Mouse (Mus musculus) MEL (cell line): ENCODE results near the gene Ubb. TPM values are rescaled to one million over a fixed set of nuclear protein-coding genes. Genes with fewer than 3 reads are reported as not detected.

ENCODE experiments used
- DNase-seq: peaks from one replicate; pipeline ENCODE4 v3.0.0; 2011; ENCODE audit warnings: low read depth, low spot score
- H3K27ac ChIP-seq: 2 replicates; pipeline ENCODE4 v1.5.1; 2012; ENCODE audit warnings: low read depth, mild to moderate bottlenecking, control low read depth, low read length, moderate library complexity; ENCODE audit not compliant: control insufficient read depth
- H3K27me3 ChIP-seq, 2 experiments: fragments of 150-350 bp in 1 of 2; sonication (generic) in 1 of 2; 2 replicates each; pipeline ENCODE4 v1.6.1; 2012; ENCODE audit warnings: low read length in 2 of 2, mild to moderate bottlenecking in 2 of 2, improper control_type of control experiment in 1 of 2, moderate library complexity in 1 of 2; ENCODE audit not compliant: insufficient read depth in 2 of 2, control insufficient read depth in 1 of 2
- H3K36me3 ChIP-seq, 2 experiments: 2 replicates each; pipeline ENCODE4 v1.6.1; 2012 to 2014; ENCODE audit warnings: low read length in 2 of 2, improper control_type of control experiment in 1 of 2, inconsistent platforms in 1 of 2, mild to moderate bottlenecking in 1 of 2; ENCODE audit not compliant: insufficient read depth in 2 of 2, control insufficient read depth in 1 of 2
- H3K4me1 ChIP-seq, 2 experiments: fragments of 150-350 bp in 1 of 2; sonication (generic) in 1 of 2; 2 replicates each; pipeline ENCODE4 v1.6.1; 2012; ENCODE audit warnings: low read length in 2 of 2, improper control_type of control experiment in 1 of 2, mild to moderate bottlenecking in 1 of 2; ENCODE audit not compliant: insufficient read depth in 2 of 2, control insufficient read depth in 1 of 2
- H3K4me3 ChIP-seq, 2 experiments: fragments of 150-350 bp in 1 of 2; sonication (generic) in 1 of 2; 2 replicates each; pipeline ENCODE4 v1.5.1; 2012; ENCODE audit warnings: low read depth in 2 of 2, low read length in 2 of 2, mild to moderate bottlenecking in 2 of 2, moderate library complexity in 2 of 2, control low read depth in 1 of 2, improper control_type of control experiment in 1 of 2; ENCODE audit not compliant: control insufficient read depth in 1 of 2, insufficient read depth in 1 of 2
- H3K79me2 ChIP-seq: 2 replicates; pipeline ENCODE4 v1.6.1; 2012; ENCODE audit warnings: mild to moderate bottlenecking, low read length, moderate library complexity; ENCODE audit not compliant: control insufficient read depth, poor library complexity, insufficient read depth
- H3K9ac ChIP-seq: 2 replicates; pipeline ENCODE4 v1.6.1; 2012; ENCODE audit warnings: low read depth, mild to moderate bottlenecking, control low read depth, low read length, moderate library complexity; ENCODE audit not compliant: control insufficient read depth, poor library complexity, severe bottlenecking
- H3K9me3 ChIP-seq: fragments of 150-350 bp; sonication (generic); replicated peaks from 2 replicates; pipeline ENCODE4 v1.6.1; 2012; ENCODE audit warnings: mild to moderate bottlenecking, low read length, improper control_type of control experiment, moderate library complexity; ENCODE audit not compliant: insufficient read depth
- BHLHE40 ChIP-seq: IDR thresholded peaks from 2 replicates; pipeline ENCODE4 v1.6.1; 2012; ENCODE audit warnings: low read depth, mild to moderate bottlenecking, inconsistent platforms, low read length, improper control_type of control experiment, borderline replicate concordance
- CHD1 ChIP-seq: IDR thresholded peaks from 2 replicates; pipeline ENCODE4 v1.6.1; 2012; ENCODE audit warnings: low read depth, mild to moderate bottlenecking, inconsistent platforms, low read length, improper control_type of control experiment
- CHD2 ChIP-seq: IDR thresholded peaks from 2 replicates; pipeline ENCODE4 v1.6.1; 2011; ENCODE audit warnings: low read length, improper control_type of control experiment
- CTCF ChIP-seq, 3 experiments: IDR thresholded peaks in 2 of 3; conservative IDR thresholded peaks in 1 of 3; 2 replicates each; pipeline ENCODE4 v1.5.1; 2011 to 2012; ENCODE audit warnings: low read length in 3 of 3, low read depth in 2 of 3, mild to moderate bottlenecking in 2 of 3, improper control_type of control experiment in 1 of 3, inconsistent platforms in 1 of 3, mixed read lengths in 1 of 3, moderate library complexity in 1 of 3; ENCODE audit not compliant: control insufficient read depth in 1 of 3, insufficient read depth in 1 of 3, poor library complexity in 1 of 3, severe bottlenecking in 1 of 3
- E2F4 ChIP-seq: IDR thresholded peaks from 2 replicates; pipeline ENCODE4 v1.6.1; 2011; ENCODE audit warnings: low read depth, low read length, improper control_type of control experiment, borderline replicate concordance
- ELF1 ChIP-seq: IDR thresholded peaks from 2 replicates; pipeline ENCODE4 v1.6.1; 2014; ENCODE audit warnings: low read depth, mild to moderate bottlenecking, inconsistent platforms, low read length, improper control_type of control experiment, moderate library complexity
- EP300 ChIP-seq, 2 experiments: IDR thresholded peaks; 2 replicates each; pipeline ENCODE4 v1.6.1; 2011; ENCODE audit warnings: improper control_type of control experiment in 2 of 2, low read length in 2 of 2, low read depth in 1 of 2, mild to moderate bottlenecking in 1 of 2
- ETS1 ChIP-seq: IDR thresholded peaks from 2 replicates; pipeline ENCODE4 v1.6.1; 2012; ENCODE audit warnings: low read depth, mild to moderate bottlenecking, inconsistent platforms, low read length, improper control_type of control experiment, moderate library complexity
- GABPA ChIP-seq: IDR thresholded peaks from 2 replicates; pipeline ENCODE4 v1.6.1; 2012; ENCODE audit warnings: low read depth, mild to moderate bottlenecking, inconsistent platforms, low read length, improper control_type of control experiment, moderate library complexity
- GATA1 ChIP-seq: IDR thresholded peaks from 2 replicates; pipeline ENCODE4 v1.6.1; 2011; ENCODE audit warnings: low read depth, low read length, improper control_type of control experiment
- MAFK ChIP-seq: IDR thresholded peaks from 2 replicates; pipeline ENCODE4 v1.6.1; 2011; ENCODE audit warnings: low read depth, mild to moderate bottlenecking, low read length, improper control_type of control experiment, borderline replicate concordance
- MAX ChIP-seq: IDR thresholded peaks from 2 replicates; pipeline ENCODE4 v1.6.1; 2011; ENCODE audit warnings: low read length, improper control_type of control experiment
- MAZ ChIP-seq: IDR thresholded peaks from 2 replicates; pipeline ENCODE4 v1.6.1; 2012; ENCODE audit warnings: low read depth, mild to moderate bottlenecking, inconsistent platforms, low read length, improper control_type of control experiment
- MYC ChIP-seq: IDR thresholded peaks from 2 replicates; pipeline ENCODE4 v1.6.1; 2011; ENCODE audit warnings: low read depth, mild to moderate bottlenecking, low read length, improper control_type of control experiment, moderate library complexity
- POLR2A ChIP-seq, 2 experiments: IDR thresholded peaks; 2 replicates each; pipeline ENCODE4 v1.6.1; 2011 to 2012; ENCODE audit warnings: low read length in 2 of 2, mild to moderate bottlenecking in 2 of 2, control low read depth in 1 of 2, improper control_type of control experiment in 1 of 2, low read depth in 1 of 2, moderate library complexity in 1 of 2; ENCODE audit not compliant: control insufficient read depth in 1 of 2, insufficient read depth in 1 of 2, poor library complexity in 1 of 2
- POLR2AphosphoS2 ChIP-seq: IDR thresholded peaks from 2 replicates; pipeline ENCODE4 v1.6.1; 2011; ENCODE audit warnings: low read length, improper control_type of control experiment
- RAD21 ChIP-seq: IDR thresholded peaks from 2 replicates; pipeline ENCODE4 v1.6.1; 2011; ENCODE audit warnings: mild to moderate bottlenecking, low read depth, low read length, improper control_type of control experiment
- RCOR1 ChIP-seq: IDR thresholded peaks from 2 replicates; pipeline ENCODE4 v1.6.1; 2012; ENCODE audit warnings: low read depth, mild to moderate bottlenecking, inconsistent platforms, low read length, improper control_type of control experiment
- SIN3A ChIP-seq: IDR thresholded peaks from 2 replicates; pipeline ENCODE4 v1.6.1; 2012; ENCODE audit warnings: low read length, improper control_type of control experiment, inconsistent platforms
- SMC3 ChIP-seq: IDR thresholded peaks from 2 replicates; pipeline ENCODE4 v1.6.1; 2011; ENCODE audit warnings: low read depth, low read length, improper control_type of control experiment
- TBP ChIP-seq: IDR thresholded peaks from 2 replicates; pipeline ENCODE4 v1.8.0; 2011; ENCODE audit warnings: low read depth, low read length, improper control_type of control experiment
- TCF12 ChIP-seq: IDR thresholded peaks from 2 replicates; pipeline ENCODE4 v1.6.1; 2014; ENCODE audit warnings: low read depth, mild to moderate bottlenecking, inconsistent platforms, low read length, improper control_type of control experiment, moderate library complexity
- UBTF ChIP-seq: IDR thresholded peaks from 2 replicates; pipeline ENCODE4 v1.6.1; 2012; ENCODE audit warnings: low read depth, mild to moderate bottlenecking, inconsistent platforms, low read length, improper control_type of control experiment, moderate library complexity, borderline replicate concordance; ENCODE audit not compliant: insufficient read depth
- USF1 ChIP-seq: IDR thresholded peaks from 2 replicates; pipeline ENCODE4 v1.6.1; 2014; ENCODE audit warnings: low read depth, mild to moderate bottlenecking, inconsistent platforms, low read length, improper control_type of control experiment, moderate library complexity
- ZC3H11A ChIP-seq: IDR thresholded peaks from 2 replicates; pipeline ENCODE4 v1.6.1; 2012; ENCODE audit warnings: low read depth, mild to moderate bottlenecking, inconsistent platforms, low read length, improper control_type of control experiment
- ZKSCAN1 ChIP-seq: IDR thresholded peaks from 2 replicates; pipeline ENCODE4 v1.6.1; 2012; ENCODE audit warnings: low read depth, mild to moderate bottlenecking, inconsistent platforms, low read length, improper control_type of control experiment, moderate library complexity
- ZMIZ1 ChIP-seq: IDR thresholded peaks from 2 replicates; pipeline ENCODE4 v1.6.1; 2012; ENCODE audit warnings: low read depth, mild to moderate bottlenecking, inconsistent platforms, low read length, improper control_type of control experiment, moderate library complexity
- ZNF384 ChIP-seq: IDR thresholded peaks from 2 replicates; pipeline ENCODE4 v1.6.1; 2012; ENCODE audit warnings: low read depth, mild to moderate bottlenecking, inconsistent platforms, low read length, improper control_type of control experiment
- polyA plus RNA-seq, 2 experiments: library from polyadenylated mRNA; stranded (reverse) in 1 of 2; unstranded in 1 of 2; fragments of >175 nt in 1 of 2; fragments of >200 nt in 1 of 2; gene quantifications; 2 replicates each; pipeline versions ENCODE4 v1.2.1 to v1.2.4; 2012; ENCODE audit warnings: low replicate concordance in 2 of 2, low read depth in 1 of 2; ENCODE audit not compliant: insufficient read length in 2 of 2, insufficient read depth in 1 of 2, missing spikeins in 1 of 2
- total RNA-seq: library from RNA; depleted of rRNA; stranded (reverse); fragments of 300-350 nt; gene quantifications from 2 replicates; pipeline ENCODE4 v1.2.3, GENCODE M21; 2012

Gene Ubb
- total and polyA plus RNA-seq, 3 experiments = 1,800 to 1,877 TPM; not detected in 1

DNA sequence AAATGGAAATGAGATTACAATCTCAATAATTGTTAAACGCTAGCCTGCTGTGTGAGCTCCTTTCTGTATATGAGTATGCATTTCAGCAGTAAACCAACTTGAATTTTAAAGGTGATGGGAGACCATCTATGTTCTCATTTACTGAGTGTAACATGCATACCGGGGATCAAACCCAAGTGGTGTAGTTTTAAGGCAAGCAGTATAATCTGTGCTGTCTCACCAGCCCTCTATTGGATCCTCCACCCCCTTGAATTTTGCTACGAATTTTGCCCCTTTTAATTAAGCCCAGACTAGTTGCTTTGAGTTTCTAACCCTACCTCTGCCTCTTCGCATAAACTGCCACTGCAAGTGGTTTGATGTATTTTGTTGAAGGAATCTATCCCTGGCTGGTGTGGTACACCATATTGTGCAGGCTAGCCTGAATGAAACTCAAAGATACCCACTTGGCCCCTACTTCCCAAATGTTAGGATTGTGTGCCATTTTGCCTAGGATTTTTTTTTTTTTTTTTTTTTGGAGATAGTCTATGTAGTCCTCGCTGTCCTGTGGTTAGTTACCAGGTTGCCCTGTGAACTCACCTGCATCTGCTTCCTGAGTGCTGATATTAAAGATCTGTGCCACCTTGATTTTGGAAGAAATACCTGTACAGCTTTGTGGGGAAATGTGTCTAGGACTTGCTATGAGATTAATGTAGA lies 3.3 kb downstream of the Ubb start:
- Histone ChIP-seq H3K4me1 (peaks cover 5 to 19% of the 10 kb centered on the region in 2 experiments; a peak in 3 of 4 replicates), H3K4me3 (peak overlapping the region; percentile 58 to 73), H3K27ac (no peak overlapping the region), H3K36me3 (peaks cover 10 to 25% of the 10 kb centered on the region in 2 experiments), H3K9ac (peak overlapping the region; percentile 66), H3K79me2 (peaks cover 27% of the 10 kb centered on the region), H3K9me3 (no peaks in the 10 kb centered on the region), H3K27me3 (no peaks in the 10 kb centered on the region)
- peak; percentile 52 for DNase-seq
- TF ChIP-seq MAFK = 0 out of 2 replicates have a peak, but pooled peaks have one; percentile 21
- TF ChIP-seq POLR2A (IDR thresholded peaks at IDR 0.05; ENCODE audit: control insufficient read depth in 1 of 2, insufficient read depth in 1 of 2, low read depth in 1 of 2, low read length in 2 of 2, poor library complexity in 1 of 2) = peak; percentile 17 to 63; a peak in 3 of 4 replicates
- peak; percentile 94 for TF ChIP-seq POLR2AphosphoS2
- no peak for TF ChIP-seq EP300 (IDR thresholded peaks at IDR 0.05; ENCODE audit: low read depth in 1 of 2, low read length in 2 of 2)
- TF ChIP-seq ZNF384 = peak; percentile 88
- TF ChIP-seq E2F4 = peak; percentile 34; the same call in 1 of the 2 replicates
- TF ChIP-seq SIN3A = no peak; the same call in 1 of the 2 replicates
- no peak for TF ChIP-seq SMC3
- 0 out of 2 replicates have a peak, but pooled peaks have one; percentile 13 for TF ChIP-seq BHLHE40
- peak; percentile 2 for TF ChIP-seq CHD2

GRCm38 (mm10) chr11:62554934-62555517 lies 4.1 kb downstream of the Ubb start:
- no peak overlapping the region for H3K9ac ChIP-seq
- peaks cover 7 to 19% of the 10 kb centered on the region in 2 experiments; a peak in 3 of 4 replicates for H3K4me1 ChIP-seq
- no peak overlapping the region for H3K4me3 ChIP-seq
- peaks cover 10 to 25% of the 10 kb centered on the region in 2 experiments for H3K36me3 ChIP-seq
- no peaks in the 10 kb centered on the region for H3K9me3 ChIP-seq
- no peaks in the 10 kb centered on the region for H3K27me3 ChIP-seq
- no peak overlapping the region for H3K27ac ChIP-seq
- DNase-seq = peak; percentile 54
- H3K79me2 ChIP-seq = peaks cover 27% of the 10 kb centered on the region
- TF ChIP-seq BHLHE40 = no peak
- no peak for TF ChIP-seq SIN3A
- TF ChIP-seq MYC = peak; percentile 58; the same call in 1 of the 2 replicates
- TF ChIP-seq MAZ = no peak
- no peak for TF ChIP-seq SMC3
- TF ChIP-seq POLR2AphosphoS2 = peak; percentile 96
- no peak for TF ChIP-seq CTCF (IDR thresholded peaks at IDR 0.05 in 2 of 3, conservative IDR thresholded peaks at IDR 0.05 in 1 of 3; ENCODE audit: control insufficient read depth in 1 of 3, insufficient read depth in 1 of 3, low read depth in 2 of 3, low read length in 3 of 3, poor library complexity in 1 of 3, severe bottlenecking in 1 of 3)
- no peak for TF ChIP-seq ZC3H11A
- TF ChIP-seq ZKSCAN1 = no peak
- TF ChIP-seq MAX = peak; percentile 49
- no peak for TF ChIP-seq ETS1
- peak; percentile 1 to 28; a peak in 1 of 4 replicates for TF ChIP-seq POLR2A (IDR thresholded peaks at IDR 0.05; ENCODE audit: control insufficient read depth in 1 of 2, insufficient read depth in 1 of 2, low read depth in 1 of 2, low read length in 2 of 2, poor library complexity in 1 of 2)
- TF ChIP-seq GATA1 = no peak
- TF ChIP-seq RAD21 = no peak
- no peak for TF ChIP-seq ZNF384
- no peak for TF ChIP-seq TBP
- TF ChIP-seq ZMIZ1 = peak; percentile 80; the same call in 1 of the 2 replicates
- TF ChIP-seq TCF12 = no peak
- TF ChIP-seq USF1 = no peak
- TF ChIP-seq GABPA = no peak
- TF ChIP-seq RCOR1 = no peak
- no peak for TF ChIP-seq CHD1
- no peak for TF ChIP-seq E2F4
- TF ChIP-seq UBTF = no peak
- no peak for TF ChIP-seq ELF1
- TF ChIP-seq CHD2 = peak; percentile 8; the same call in 1 of the 2 replicates
